Comparison of ENCODE assay signal across 12 mouse cellular contexts in the genomic region with DNA sequence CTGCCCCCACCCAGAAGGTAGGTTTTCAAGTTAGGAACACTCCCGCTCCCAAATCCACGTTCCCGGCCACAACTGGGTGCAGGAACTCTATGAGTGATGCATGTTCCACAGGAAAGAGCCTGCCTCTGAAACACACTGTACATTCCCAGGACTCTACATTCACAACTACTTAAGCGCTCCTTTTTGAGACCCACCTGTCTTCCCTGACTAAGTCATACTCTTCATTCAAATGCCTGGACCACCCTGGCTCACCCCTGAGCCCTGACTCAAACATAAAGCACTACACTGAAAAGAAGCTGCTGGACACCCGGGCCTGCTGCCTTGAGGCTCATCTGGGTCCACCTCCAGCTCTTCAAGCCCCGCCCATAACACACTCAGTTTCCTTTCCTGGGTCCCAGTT.
"Had no signal": no experiment of that assay in that cellular context is flagged by ENCODE, and none has a peak within 500 bp of the region (broad histone marks: within the 10 kb centered on the region; RNA-seq: fewer than 3 reads in every experiment).

No protein-coding gene starts in this region.

- H3K27me3 ChIP-seq: liver, embryonic 13.5 days; lung, embryonic 15.5 days; stomach, embryonic 15.5 days had no signal

- H3K4me1 ChIP-seq: liver, embryonic 13.5 days had no signal

- H3K9me3 ChIP-seq: liver, embryonic 13.5 days; lung, embryonic 15.5 days; stomach, embryonic 15.5 days had no signal

- H3K9ac ChIP-seq: liver, embryonic 13.5 days; liver, postnatal 0 days; lung, embryonic 15.5 days; stomach, embryonic 15.5 days had no signal

- H3K4me2 ChIP-seq: liver, embryonic 13.5 days; lung, embryonic 15.5 days; stomach, embryonic 15.5 days had no signal

- ATAC-seq: intestine, postnatal 0 days; liver, postnatal 0 days had no signal

- H3K4me3 ChIP-seq: left cerebral cortex, adult 2 months; liver, embryonic 13.5 days; lung, embryonic 15.5 days; stomach, embryonic 15.5 days had no signal

- H3K36me3 ChIP-seq: liver, embryonic 13.5 days; lung, embryonic 15.5 days; stomach, embryonic 15.5 days had no signal

- H3K27ac ChIP-seq: left cerebral cortex, adult 2 months; liver, embryonic 13.5 days; lung, embryonic 15.5 days; stomach, embryonic 15.5 days had no signal

- DNase-seq: kidney, adult 8-10 months; kidney, postnatal 25 days; liver; liver, embryonic 13.5 days; liver, postnatal 0 days; lung, postnatal 14 days; right cerebral cortex, postnatal 14 days; thymus, postnatal 14 days had no signal
